Mouse (Mus musculus) Patski (cell line): Measurements from ENCODE around the gene Gm867. TPM values are rescaled to one million over a fixed set of nuclear protein-coding genes. Genes with fewer than 3 reads are reported as not detected.
A peak's percentile ranks its signal among the peaks of the same experiment; 100 is the strongest.

ENCODE experiments used
- ATAC-seq: fragments of 100-300 bp; one replicate; pipeline ENCODE4 v1.8.0; 2021
- CTCF ChIA-PET: fragments of 350-600 bp; sonication (Branson Sonifier 250); formaldehyde crosslinking; loops from one replicate; lab custom pipeline; 2022; ENCODE audit warnings: inconsistent platforms; lab: Charles Lee
- POLR2A ChIA-PET: fragments of 350-600 bp; sonication (Branson Sonifier 250); formaldehyde crosslinking; loops from one replicate; lab custom pipeline; 2022; ENCODE audit warnings: antibody characterized with exemption, inconsistent platforms; lab: Charles Lee
- DNase-seq: peaks from one replicate; pipeline ENCODE4 v3.0.0-alpha.2; 2011; ENCODE audit warnings: low read depth, low spot score
- H3K27me3 ChIP-seq: fragments of 371-371 bp; one replicate; pipeline ENCODE4 v1.5.1; 2021
- CTCF ChIP-seq: fragments of 100-300 bp; IDR thresholded peaks from one replicate; pipeline ENCODE4 v1.5.1; 2021
- in situ Hi-C: fragments of 300-500 bp; cut with MboI; formaldehyde crosslinking; loops from 3 replicates; pipeline ENCODE4 v1.11.1; 2018; ENCODE audit warnings: low pct_unique_long_range_greater_than_20kb, mixed read lengths
- polyA plus RNA-seq: library from polyadenylated mRNA; unstranded; gene quantifications from one replicate; pipeline ENCODE4 v1.2.3, GENCODE M21; 2021

Gene Gm867
- 0.05 TPM for polyA plus RNA-seq

GRCm38 (mm10) chr10:75940520-75940919 lies at the start of gene Gm867:
TSS of gene Gm867 (minus strand) at chr10:75940672.
- ATAC-seq (no peak), DNase-seq (no peak)
- TF ChIP-seq CTCF: no peak
- no peaks in the 10 kb centered on the region for H3K27me3 ChIP-seq
- CTCF ChIA-PET: interaction anchor here (1.7 kb wide), 1 partner anchor 11 kb away, joined by 5 read pairs; no protein-coding TSS in a partner anchor
- POLR2A ChIA-PET: interaction anchor here (0.9 kb wide), 1 partner anchor 9 kb away, joined by 3 read pairs; no protein-coding TSS in a partner anchor
- in situ Hi-C loops: no loop called here

GRCm38 (mm10) chr10:75979432-75979831 lies 39.0 kb upstream of the Gm867 start:
- CTCF ChIA-PET: no interaction called here
- H3K27me3 ChIP-seq: no peaks in the 10 kb centered on the region
- POLR2A ChIA-PET: no interaction called here
- in situ Hi-C loops: loop anchor here (25.0 kb wide), 1 partner anchor 208 kb away; no protein-coding TSS in a partner anchor
- TF ChIP-seq CTCF: no peak
- DNase-seq: no peak
- ATAC-seq: no peak

DNA sequence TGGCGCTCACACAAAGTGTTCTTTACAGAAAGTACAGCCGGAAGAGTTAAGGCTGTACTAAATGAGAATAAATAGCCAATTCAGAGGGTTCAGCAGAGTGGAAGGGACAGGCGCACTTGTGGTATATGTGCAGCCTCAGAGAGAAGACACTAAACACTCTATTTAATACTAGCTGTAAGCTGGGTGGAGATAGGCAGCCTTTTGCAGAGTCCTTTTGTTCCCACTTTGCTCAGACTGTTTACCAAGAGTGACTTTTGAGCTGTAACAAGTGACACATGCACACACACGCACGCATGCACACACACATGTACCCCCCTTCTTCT lies 38.3 kb upstream of the Gm867 start:
- in situ Hi-C loops: loop anchor here (25.0 kb wide), 1 partner anchor 209 kb away; no protein-coding TSS in a partner anchor
- no peak for ATAC-seq
- CTCF ChIA-PET: no interaction called here

DNA sequence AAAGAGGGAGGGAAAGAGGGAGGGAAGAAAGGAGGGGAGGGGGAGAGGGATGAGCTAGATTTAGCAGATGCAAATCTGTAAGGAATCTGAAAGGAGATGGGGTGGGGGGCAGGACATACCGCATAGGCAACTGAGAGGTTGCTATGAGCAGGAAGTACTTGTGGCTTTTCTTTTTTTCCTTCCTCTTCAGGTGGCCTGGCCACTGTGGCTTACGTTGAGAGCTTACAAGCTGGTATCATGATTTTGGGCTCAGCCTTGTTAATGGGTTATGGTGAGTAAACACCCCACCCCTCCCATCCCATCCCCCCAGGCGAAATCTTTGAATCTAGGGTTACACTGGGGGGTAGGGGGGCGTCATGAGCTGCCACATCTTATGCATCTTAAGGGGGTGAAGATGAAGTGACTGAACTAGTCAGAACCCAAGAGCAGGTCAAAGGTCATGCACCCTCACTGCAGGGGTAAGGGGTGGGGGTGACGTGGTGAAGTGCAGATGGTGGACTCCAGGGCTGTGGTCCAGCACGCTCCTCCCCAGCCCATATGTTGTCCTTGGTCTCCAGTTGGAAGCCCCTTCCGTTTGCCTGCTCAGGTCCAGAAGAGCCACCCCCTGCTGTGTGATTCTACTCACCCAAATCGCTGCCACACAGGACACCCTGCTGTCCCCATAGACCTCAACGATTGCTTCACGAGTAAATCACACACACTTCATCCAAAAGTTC lies 37.8 kb upstream of the Gm867 start:
- no peaks in the 10 kb centered on the region for H3K27me3 ChIP-seq
- ATAC-seq (no peak), DNase-seq (no peak)
- CTCF ChIA-PET: no interaction called here
- in situ Hi-C loops: loop anchor here (25.0 kb wide), 1 partner anchor 209 kb away; no protein-coding TSS in a partner anchor
- POLR2A ChIA-PET: no interaction called here
- no peak for TF ChIP-seq CTCF

More for the DNA sequence above, 38.3 kb upstream of the Gm867 start:
- H3K27me3 ChIP-seq: no peaks in the 10 kb centered on the region
- DNase-seq: no peak
- no peak for TF ChIP-seq CTCF
- POLR2A ChIA-PET: no interaction called here

DNA sequence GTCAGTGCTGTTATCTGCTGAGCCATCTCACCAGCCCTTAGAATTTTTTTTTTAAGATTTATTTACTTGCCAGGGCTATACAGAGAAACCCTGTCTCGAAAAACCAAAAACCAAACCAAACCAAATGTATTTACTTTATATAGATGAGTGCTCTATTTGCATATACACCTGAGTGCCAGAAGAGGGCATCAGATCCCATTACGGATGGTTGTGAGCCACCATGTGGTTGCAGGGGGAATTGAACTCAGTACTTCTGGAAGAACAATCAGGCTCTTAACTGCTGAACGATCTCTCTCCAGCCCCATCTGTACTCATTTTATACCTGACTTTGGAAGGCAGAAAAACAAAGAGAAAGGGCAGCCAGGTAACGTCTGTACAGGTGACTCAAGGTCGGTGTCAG lies 34.7 kb upstream of the Gm867 start:
- ATAC-seq (no peak), DNase-seq (no peak)
- ChIA-PET CTCF (no interaction called here), POLR2A (no interaction called here)
- TF ChIP-seq CTCF: peak; percentile 83
- no peaks in the 10 kb centered on the region for H3K27me3 ChIP-seq
- in situ Hi-C loops: loop anchor here (25.0 kb wide), 1 partner anchor 212 kb away; no protein-coding TSS in a partner anchor

DNA sequence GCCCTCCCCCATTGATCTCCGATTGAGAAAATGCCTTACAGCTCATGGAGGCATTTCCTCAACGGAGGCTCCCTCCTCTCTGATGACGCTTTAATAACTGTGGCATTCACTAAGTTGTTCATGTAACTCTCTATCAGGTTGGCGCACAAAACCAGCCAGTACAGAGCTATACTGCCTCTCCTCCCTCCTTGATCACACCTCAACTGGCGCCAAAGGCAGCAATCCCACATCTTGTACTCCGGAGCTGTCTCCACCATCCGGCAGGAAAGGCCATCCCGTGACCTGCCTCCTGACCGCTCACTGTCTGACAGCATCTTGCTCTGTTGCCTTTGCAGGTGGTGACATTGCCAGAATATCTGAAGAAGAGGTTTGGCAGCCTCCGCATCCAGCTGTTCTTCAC lies 33.4 kb upstream of the Gm867 start:
- DNase-seq (no peak), ATAC-seq (no peak)
- no peak for TF ChIP-seq CTCF
- no peaks in the 10 kb centered on the region for H3K27me3 ChIP-seq
- in situ Hi-C loops: no loop called here
- ChIA-PET CTCF (no interaction called here), POLR2A (no interaction called here)

DNA sequence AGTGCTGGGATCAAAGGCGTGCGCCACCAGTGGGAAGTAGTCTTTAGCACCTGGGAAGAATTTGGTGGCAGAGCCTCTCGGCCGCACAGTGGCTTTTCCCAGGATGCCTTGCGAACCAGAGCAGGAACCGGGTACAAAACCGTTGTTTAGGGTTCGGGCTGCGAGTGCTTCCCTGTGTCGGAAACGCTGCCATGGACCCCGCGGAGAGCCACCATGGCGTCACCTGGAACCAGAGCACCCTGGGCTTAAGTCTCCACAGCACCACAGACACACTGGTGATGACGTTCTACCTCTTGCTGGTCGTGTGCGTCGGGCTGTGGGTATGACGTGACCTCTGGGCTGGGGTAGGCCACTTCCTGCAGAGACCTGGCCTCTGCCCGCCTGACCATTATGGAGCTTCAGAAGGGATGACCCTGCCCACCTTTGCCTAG lies 13.9 kb upstream of the Gm867 start, which contains the start of gene Gm5134:
Gm5134 (plus strand) TSS at position 134 of the 431 bp plus-strand sequence.
- in situ Hi-C loops: loop anchor here (5.0 to 10.0 kb wide), 4 partner anchors 70 to 367 kb away; partner anchors contain the start of gene Ggt5
- no peak for TF ChIP-seq CTCF
- DNase-seq (no peak), ATAC-seq (no peak)
- POLR2A ChIA-PET: no interaction called here
- peaks cover 3% of the 10 kb centered on the region for H3K27me3 ChIP-seq
- CTCF ChIA-PET: no interaction called here

DNA sequence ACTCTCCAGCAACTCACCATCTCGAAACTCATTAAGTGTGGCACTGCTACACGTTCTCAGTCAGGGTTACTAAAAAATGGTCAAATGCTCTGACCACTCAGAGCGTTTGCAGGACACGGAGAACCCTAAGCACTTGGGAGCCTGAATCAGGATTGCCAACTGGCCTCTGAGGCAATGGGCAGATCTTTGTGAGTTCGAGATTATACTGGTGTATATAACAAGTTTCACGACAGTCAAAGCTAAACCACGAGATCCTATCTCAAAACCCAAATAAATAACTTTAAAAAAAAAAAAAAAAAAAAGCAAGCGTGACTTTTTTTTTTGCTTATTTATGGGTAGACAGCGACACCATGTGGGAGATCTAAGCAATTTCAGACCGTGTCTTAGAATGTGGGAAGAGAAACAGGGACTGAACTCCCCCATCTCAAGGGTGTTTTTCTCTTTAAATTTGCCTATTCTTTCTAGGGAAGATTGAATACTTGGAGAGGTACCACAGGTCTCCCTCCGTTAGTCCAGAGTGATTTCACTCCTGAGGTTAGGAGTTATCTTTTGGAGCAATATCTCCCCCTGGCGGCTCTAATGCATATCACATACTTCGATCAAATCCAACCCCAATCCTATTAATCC lies 11.1 kb upstream of the Gm867 start:
- in situ Hi-C loops: loop anchor here (5.0 to 10.0 kb wide), 4 partner anchors 67 to 364 kb away; partner anchors contain the start of gene Ggt5
- TF ChIP-seq CTCF: peak; percentile 89
- H3K27me3 ChIP-seq: no peaks in the 10 kb centered on the region
- DNase-seq: no peak
- peak; percentile 26 for ATAC-seq
- CTCF ChIA-PET: interaction anchor here (0.5 to 2.7 kb wide), 18 partner anchors 9 to 365 kb away, joined by 3 to 13 read pairs (median 4); partner anchors contain the start of genes Gm867, Smarcb1 and Vpreb3
- POLR2A ChIA-PET: interaction anchor here (0.6 to 0.7 kb wide), 2 partner anchors 166 to 174 kb away, joined by 4 read pairs; no protein-coding TSS in a partner anchor

GRCm38 (mm10) chr10:75950791-75951210 lies 10.3 kb upstream of the Gm867 start:
- DNase-seq (no peak), ATAC-seq (no peak)
- in situ Hi-C loops: loop anchor here (5.0 to 10.0 kb wide), 4 partner anchors 66 to 364 kb away; partner anchors contain the start of gene Ggt5
- POLR2A ChIA-PET: interaction anchor here (0.7 kb wide), 1 partner anchor 174 kb away, joined by 4 read pairs; no protein-coding TSS in a partner anchor
- no peak for TF ChIP-seq CTCF
- H3K27me3 ChIP-seq: no peaks in the 10 kb centered on the region
- CTCF ChIA-PET: interaction anchor here (0.8 to 2.7 kb wide), 9 partner anchors 13 to 364 kb away, joined by 3 to 13 read pairs (median 6); partner anchors contain the start of gene Smarcb1
